Mouse (Mus musculus) CH12.LX (cell line): ENCODE results near the gene Unc119. TPM values are rescaled to one million over a fixed set of nuclear protein-coding genes. Genes with fewer than 3 reads are reported as not detected.

Source experiments
- DNase-seq: peaks from one replicate; pipeline ENCODE4 v3.0.0-alpha.2; 2013; ENCODE audit errors: extremely low read depth
- H3K27ac ChIP-seq: 2 replicates; pipeline ENCODE4 v1.5.1; 2012; ENCODE audit warnings: low read depth, mild to moderate bottlenecking, control low read depth, moderate library complexity; ENCODE audit not compliant: insufficient read depth
- H3K27me3 ChIP-seq: replicated peaks from 2 replicates; pipeline ENCODE3; 2012; ENCODE audit warnings: inconsistent platforms
- H3K36me3 ChIP-seq, 2 experiments: replicated peaks in 1 of 2; 2 replicates each; pipeline versions ENCODE3 to v1.6.1; 2012; ENCODE audit warnings: inconsistent platforms in 1 of 2, low read length in 1 of 2, mild to moderate bottlenecking in 1 of 2, mixed read lengths in 1 of 2, moderate library complexity in 1 of 2; ENCODE audit not compliant: control insufficient read depth in 1 of 2, insufficient read depth in 1 of 2
- H3K4me1 ChIP-seq, 2 experiments: 2 replicates each; pipeline ENCODE4 v1.6.1; 2012; ENCODE audit warnings: inconsistent platforms in 1 of 2, moderate library complexity in 1 of 2; ENCODE audit not compliant: insufficient read depth in 2 of 2, control insufficient read depth in 1 of 2
- H3K4me2 ChIP-seq: 2 replicates; pipeline ENCODE4 v1.6.1; 2012; ENCODE audit warnings: low read depth, mild to moderate bottlenecking, control low read depth; ENCODE audit not compliant: poor library complexity, insufficient read depth, severe bottlenecking
- H3K4me3 ChIP-seq, 3 experiments: fragments of 150-350 bp in 1 of 3; sonication (generic) in 1 of 3; replicated peaks in 1 of 3; 2 replicates each; pipeline versions ENCODE3 to v1.5.1; 2011 to 2012; ENCODE audit warnings: low read depth in 2 of 3, low read length in 2 of 3, mild to moderate bottlenecking in 2 of 3, moderate library complexity in 2 of 3, control low read depth in 1 of 3, improper control_type of control experiment in 1 of 3, inconsistent platforms in 1 of 3, mixed read lengths in 1 of 3; ENCODE audit not compliant: poor library complexity in 1 of 3
- H3K79me2 ChIP-seq: replicated peaks from 2 replicates; pipeline ENCODE4 v1.6.1; 2012; ENCODE audit warnings: mild to moderate bottlenecking, moderate library complexity; ENCODE audit not compliant: control insufficient read depth, poor library complexity, insufficient read depth, severe bottlenecking; ENCODE audit errors: extremely low read depth
- H3K9ac ChIP-seq: 2 replicates; pipeline ENCODE4 v1.6.1; 2012; ENCODE audit warnings: low read depth, mild to moderate bottlenecking, control low read depth, moderate library complexity; ENCODE audit not compliant: insufficient read depth
- H3K9me3 ChIP-seq: replicated peaks from 2 replicates; pipeline ENCODE3; 2012; ENCODE audit warnings: low read length, inconsistent platforms, mixed read lengths
- CHD2 ChIP-seq: IDR thresholded peaks from 2 replicates; pipeline ENCODE4 v1.6.1; 2011; ENCODE audit warnings: low read length, improper control_type of control experiment
- E2F4 ChIP-seq: IDR thresholded peaks from 2 replicates; pipeline ENCODE4 v1.6.1; 2011; ENCODE audit warnings: low read depth, low read length, improper control_type of control experiment; ENCODE audit not compliant: insufficient replicate concordance
- ETS1 ChIP-seq: conservative IDR thresholded peaks from 2 replicates; pipeline ENCODE4 v1.6.1; 2012; ENCODE audit warnings: low read depth, mild to moderate bottlenecking, inconsistent platforms, low read length, improper control_type of control experiment, moderate library complexity
- GABPA ChIP-seq: IDR thresholded peaks from 2 replicates; pipeline ENCODE4 v1.6.1; 2012; ENCODE audit warnings: low read depth, low read length, improper control_type of control experiment, inconsistent platforms; ENCODE audit not compliant: insufficient replicate concordance
- HCFC1 ChIP-seq: IDR thresholded peaks from 2 replicates; pipeline ENCODE4 v1.6.1; 2012; ENCODE audit warnings: low read depth, mild to moderate bottlenecking, inconsistent platforms, low read length, improper control_type of control experiment
- KAT2A ChIP-seq: IDR thresholded peaks from 2 replicates; pipeline ENCODE4 v1.6.1; 2012; ENCODE audit warnings: low read length, improper control_type of control experiment, inconsistent platforms; ENCODE audit not compliant: insufficient replicate concordance
- MYC ChIP-seq: IDR thresholded peaks from 2 replicates; pipeline ENCODE4 v1.6.1; 2011; ENCODE audit warnings: low read depth, mild to moderate bottlenecking, improper control_type of control experiment, low read length
- NRF1 ChIP-seq: IDR thresholded peaks from 2 replicates; pipeline ENCODE4 v1.6.1; 2014; ENCODE audit warnings: low read depth, mild to moderate bottlenecking, inconsistent platforms, low read length, improper control_type of control experiment, moderate library complexity
- PAX5 ChIP-seq: IDR thresholded peaks from 2 replicates; pipeline ENCODE4 v1.6.1; 2012; ENCODE audit warnings: low read length, inconsistent platforms, mixed read lengths
- POLR2A ChIP-seq: IDR thresholded peaks from 2 replicates; pipeline ENCODE4 v1.6.1; 2011; ENCODE audit warnings: low read depth, mild to moderate bottlenecking, improper control_type of control experiment, low read length
- POLR2AphosphoS2 ChIP-seq: IDR thresholded peaks from 2 replicates; pipeline ENCODE4 v1.6.1; 2011; ENCODE audit warnings: low read depth, low read length, improper control_type of control experiment
- RAD21 ChIP-seq: IDR thresholded peaks from 2 replicates; pipeline ENCODE4 v1.6.1; 2011; ENCODE audit warnings: low read depth, mild to moderate bottlenecking, low read length, improper control_type of control experiment, moderate library complexity
- TBP ChIP-seq: conservative IDR thresholded peaks from 2 replicates; pipeline ENCODE4 v1.6.1; 2011; ENCODE audit warnings: low read depth, low read length, improper control_type of control experiment
- UBTF ChIP-seq: IDR thresholded peaks from 2 replicates; pipeline ENCODE4 v1.6.1; 2012; ENCODE audit warnings: low read depth, mild to moderate bottlenecking, inconsistent platforms, low read length, improper control_type of control experiment, moderate library complexity
- ZC3H11A ChIP-seq: IDR thresholded peaks from 2 replicates; pipeline ENCODE4 v1.6.1; 2012; ENCODE audit warnings: low read depth, mild to moderate bottlenecking, inconsistent platforms, low read length, improper control_type of control experiment
- ZMIZ1 ChIP-seq: IDR thresholded peaks from 2 replicates; pipeline ENCODE4 v1.6.1; 2012; ENCODE audit warnings: low read depth, mild to moderate bottlenecking, inconsistent platforms, low read length, improper control_type of control experiment
- ZNF384 ChIP-seq: IDR thresholded peaks from 2 replicates; pipeline ENCODE4 v1.6.1; 2012; ENCODE audit warnings: low read depth, low read length, improper control_type of control experiment, inconsistent platforms
- dilution Hi-C: fragments of 300-500 bp; cut with MboI; formaldehyde crosslinking; loops from 2 replicates; pipeline ENCODE4 v1.14.3; 2020; ENCODE audit warnings: low sequenced_read_pairs; ENCODE audit not compliant: extremely low pct_unique_long_range_greater_than_20kb, extremely low pct_ligation_motif_present
- in situ Hi-C: fragments of 300-500 bp; cut with MboI; formaldehyde crosslinking; loops from 3 replicates; pipeline ENCODE4 v1.14.3; 2019; ENCODE audit warnings: low sequenced_read_pairs, low pct_ligation_motif_present, low pct_unique_long_range_greater_than_20kb, mixed read lengths
- polyA plus RNA-seq: library from polyadenylated mRNA; unstranded; fragments of >175 nt; gene quantifications from 2 replicates; pipeline ENCODE4 v1.2.1, GENCODE M21; 2012; ENCODE audit warnings: low read depth; ENCODE audit not compliant: insufficient read length
- total RNA-seq, 2 experiments: library from RNA; depleted of rRNA; stranded (reverse); fragments of 300-350 nt in 1 of 2; fragments of >200 nt in 1 of 2; gene quantifications; 2 replicates each; pipeline ENCODE4 v1.2.3; 2012 to 2014

Gene Unc119
- total and polyA plus RNA-seq, 3 experiments = 81.6 to 227 (median 173) TPM

GRCm38 (mm10) chr11:78371711-78372110 lies 28.4 kb downstream of the Unc119 start:
- in situ Hi-C loops = no loop called here
- H3K27ac ChIP-seq = no peak overlapping the region

DNA sequence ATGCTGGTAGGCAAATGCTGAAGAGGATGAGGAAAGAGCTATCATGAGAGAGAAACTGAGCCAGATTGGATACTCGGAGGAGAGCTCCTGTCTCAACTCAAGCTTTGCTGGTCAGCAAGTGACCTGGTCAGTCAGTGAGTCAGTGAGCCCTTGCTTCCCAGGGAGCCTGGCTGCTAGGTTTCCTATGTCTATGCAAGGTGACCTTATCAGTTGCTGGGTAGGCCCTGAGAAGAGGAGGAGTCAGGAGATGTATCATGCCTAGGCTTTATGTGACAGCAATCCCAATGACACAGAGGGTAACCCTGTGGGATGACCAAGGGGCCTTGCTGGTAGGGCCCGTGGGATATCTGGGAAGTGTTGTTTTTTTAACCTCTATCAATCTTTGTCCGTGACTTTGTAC lies 28.9 kb downstream of the Unc119 start:
- dilution Hi-C loops = no loop called here
- TF ChIP-seq PAX5 (no peak), ZNF384 (no peak), KAT2A (no peak), POLR2A (no peak)

More at GRCm38 (mm10) chr11:78371711-78372110, 28.4 kb downstream of the Unc119 start:
- no peak overlapping the region for H3K4me2 ChIP-seq
- no peak for TF ChIP-seq ZMIZ1
- no peak for TF ChIP-seq HCFC1
- TF ChIP-seq MYC = no peak
- no peak for TF ChIP-seq RAD21
- TF ChIP-seq ETS1 = no peak
- no peak for TF ChIP-seq GABPA
- no peak for TF ChIP-seq CHD2
- no peak for TF ChIP-seq UBTF
- no peak for TF ChIP-seq TBP
- TF ChIP-seq KAT2A = no peak
- TF ChIP-seq POLR2AphosphoS2 = no peak
- no peak for TF ChIP-seq E2F4
- no peak for TF ChIP-seq ZC3H11A
- no peak for TF ChIP-seq ZNF384
- TF ChIP-seq NRF1 = no peak
- H3K79me2 ChIP-seq = no peaks in the 10 kb centered on the region
- dilution Hi-C loops = no loop called here
- no peaks in the 10 kb centered on the region for H3K9me3 ChIP-seq
- peaks cover 50% of the 10 kb centered on the region for H3K27me3 ChIP-seq
- H3K9ac ChIP-seq = no peak overlapping the region
- no peak for DNase-seq
- no peak overlapping the region for H3K4me3 ChIP-seq
- H3K4me1 ChIP-seq = peaks cover 0 to 18% of the 10 kb centered on the region in 2 experiments; a peak in 2 of 4 replicates
- no peaks in the 10 kb centered on the region for H3K36me3 ChIP-seq

More for the DNA sequence above, 28.9 kb downstream of the Unc119 start:
- no peak for DNase-seq
- Histone ChIP-seq H3K79me2 (no peaks in the 10 kb centered on the region), H3K36me3 (no peaks in the 10 kb centered on the region), H3K9ac (no peak overlapping the region), H3K4me1 (peaks cover 2 to 18% of the 10 kb centered on the region in 2 experiments; a peak in 3 of 4 replicates), H3K4me2 (no peak overlapping the region), H3K4me3 (no peak overlapping the region), H3K9me3 (no peaks in the 10 kb centered on the region), H3K27me3 (peaks cover 46% of the 10 kb centered on the region), H3K27ac (no peak overlapping the region)
- in situ Hi-C loops = no loop called here
